Mouse (Mus musculus) urinary bladder, adult 18-20 months (tissue): ENCODE measurements around the gene Rarb.
A peak's percentile ranks its signal among the peaks of the same experiment; 100 is the strongest.

Experiments used
- DNase-seq, 2 experiments: peaks; one replicate each; pipeline ENCODE4 v3.0.0; 2022; ENCODE audit warnings: low spot score in 2 of 2, mixed read lengths in 2 of 2

Gene Rarb

DNA sequence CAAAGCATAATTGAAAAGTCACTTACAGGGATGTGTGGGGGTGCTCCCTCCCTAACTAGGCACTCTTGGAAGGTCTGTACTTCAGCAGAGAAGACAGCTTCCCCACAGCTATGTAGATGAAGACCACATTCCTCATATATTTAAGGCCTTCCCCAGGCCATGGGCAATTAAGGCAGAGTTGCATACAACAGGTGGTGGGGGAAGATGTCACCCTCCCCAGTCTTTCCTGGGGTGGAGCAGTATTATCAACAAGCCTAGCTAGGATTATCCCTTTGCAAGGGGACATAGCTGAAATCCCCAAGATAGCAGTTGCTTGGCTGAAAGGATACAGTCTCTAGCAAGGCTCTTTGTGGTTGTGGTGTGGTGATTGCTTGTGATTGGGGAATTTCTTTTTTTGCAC lies 240.9 kb downstream of the Rarb start:
- no peak for DNase-seq

GRCm38 (mm10) chr14:16577049-16577448 lies 241.9 kb downstream of the Rarb start:
- DNase-seq: no peak

- peak; percentile 72 to 75 for DNase-seq
Observed at GRCm38 (mm10) chr14:16574925-16575721, 243.8 kb downstream of the Rarb start.

GRCm38 (mm10) chr14:16573475-16574171 lies 245.3 kb downstream of the Rarb start:
- DNase-seq: no peak

DNA sequence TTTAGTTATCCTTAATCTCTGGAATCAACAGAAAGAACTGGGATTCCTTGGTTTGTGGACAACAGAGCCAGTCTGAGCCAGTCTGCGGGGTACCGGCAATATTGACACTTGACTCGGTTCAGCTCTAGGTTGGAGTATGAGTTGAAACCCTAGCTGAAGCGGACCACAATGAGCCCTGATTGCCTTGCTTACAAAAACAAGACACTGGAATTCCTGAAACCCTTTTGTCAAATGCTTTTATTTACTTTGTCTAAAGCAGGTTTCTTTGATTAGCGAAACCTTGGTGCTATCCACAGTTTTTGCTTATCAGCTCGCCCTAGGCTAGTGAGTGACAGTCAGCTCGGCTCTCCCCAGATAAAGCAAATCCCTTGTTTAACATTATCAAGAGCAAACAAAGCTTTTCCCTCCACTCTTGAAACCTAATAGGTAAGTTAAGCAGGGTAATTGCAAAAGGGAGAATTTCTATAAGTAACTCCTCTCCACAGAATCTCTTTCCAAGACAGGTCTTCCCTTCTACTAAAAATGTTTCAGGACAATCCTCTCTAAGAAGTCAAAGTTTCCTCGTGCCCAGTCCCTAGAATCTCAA lies 246.1 kb downstream of the Rarb start:
- no peak for DNase-seq

- DNase-seq: no peak
Observed at GRCm38 (mm10) chr14:16569506-16570001, 249.4 kb downstream of the Rarb start.

DNA sequence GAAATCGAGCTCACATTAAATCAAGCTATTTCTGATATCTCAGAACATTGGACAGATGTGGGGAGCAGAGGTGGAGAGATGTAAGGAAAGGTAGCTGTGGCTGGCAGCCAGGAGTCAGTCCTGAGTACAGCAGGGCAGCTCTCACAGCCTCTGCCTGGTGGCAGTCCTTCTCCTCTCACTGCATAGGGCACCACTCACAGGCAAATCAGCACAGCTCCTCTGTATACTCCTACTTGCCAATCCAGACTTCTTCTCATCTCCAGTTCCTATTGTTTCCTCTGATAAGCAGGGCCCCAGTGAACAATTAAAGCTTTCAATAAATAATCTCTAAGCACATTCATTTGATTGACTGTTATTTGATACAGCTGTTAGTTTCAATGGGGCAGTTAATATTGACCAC lies 252.0 kb downstream of the Rarb start:
- DNase-seq: no peak

DNA sequence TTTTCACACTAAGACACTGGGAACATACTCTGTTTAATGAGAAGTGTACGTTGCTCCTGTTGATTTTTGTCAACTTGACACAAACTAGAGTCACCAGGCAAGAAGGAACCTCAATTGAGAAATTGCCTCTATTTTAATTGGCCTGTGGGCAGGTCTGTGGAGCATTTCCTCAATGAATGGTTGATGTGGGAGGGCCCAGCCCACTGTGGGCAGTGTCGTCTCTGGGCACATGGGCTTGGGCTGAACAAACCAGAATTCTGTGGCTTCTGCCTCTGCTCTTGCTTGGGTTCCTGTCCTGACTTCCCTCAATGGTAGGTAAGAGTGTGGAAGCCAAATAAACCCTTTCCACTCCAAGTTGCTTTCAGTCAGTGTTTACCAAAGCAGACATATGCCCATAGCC lies 255.0 kb downstream of the Rarb start:
- DNase-seq: no peak

GRCm38 (mm10) chr14:16561496-16562170 lies 257.3 kb downstream of the Rarb start:
- DNase-seq: no peak

GRCm38 (mm10) chr14:16559294-16560217 lies 259.4 kb downstream of the Rarb start:
- DNase-seq: no peak

GRCm38 (mm10) chr14:16558033-16558432 lies 260.9 kb downstream of the Rarb start:
- no peak for DNase-seq

DNA sequence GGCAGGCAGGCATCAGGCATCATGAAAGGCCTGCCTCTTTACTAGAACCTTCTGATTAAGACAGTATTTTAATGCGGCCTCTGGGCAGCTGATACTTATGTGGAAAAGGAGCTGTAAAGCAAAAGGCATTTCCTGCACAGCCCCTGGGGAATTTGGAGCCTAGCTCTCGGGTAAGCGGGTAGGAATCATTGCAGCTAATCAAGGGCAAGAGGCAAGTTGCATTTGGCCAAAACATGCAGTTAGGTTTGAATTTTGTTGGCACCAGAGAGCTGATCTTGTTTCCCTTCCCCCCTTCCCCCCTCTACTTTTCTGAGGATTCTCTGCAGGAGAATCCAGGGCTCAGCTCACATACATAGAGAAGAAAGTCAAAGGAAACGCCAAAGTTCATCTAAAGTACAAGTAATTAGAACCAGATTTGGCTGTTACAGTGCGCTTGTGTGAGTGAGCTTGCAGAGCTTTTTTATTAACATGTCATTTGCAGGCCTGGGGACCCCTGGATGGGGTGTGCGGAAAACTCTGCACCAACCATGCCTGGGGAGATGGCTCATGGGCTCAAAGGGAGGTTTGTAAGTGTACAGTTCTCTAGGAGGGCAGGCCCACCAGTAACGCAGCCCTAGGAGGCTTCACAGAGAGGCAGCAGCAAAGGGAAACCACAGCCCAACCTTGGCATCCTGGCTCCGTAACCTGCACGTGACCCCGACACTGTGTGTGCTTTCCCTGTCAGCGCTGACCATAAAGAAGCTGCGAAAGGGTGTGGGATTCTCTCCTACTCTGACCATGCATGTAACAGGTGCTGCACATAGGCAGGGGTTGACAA lies 264.1 kb downstream of the Rarb start:
- DNase-seq: no peak

GRCm38 (mm10) chr14:16554319-16554642 lies 264.7 kb downstream of the Rarb start:
- DNase-seq: no peak

- DNase-seq: no peak
Observed at GRCm38 (mm10) chr14:16552293-16552692, 266.7 kb downstream of the Rarb start.

DNA sequence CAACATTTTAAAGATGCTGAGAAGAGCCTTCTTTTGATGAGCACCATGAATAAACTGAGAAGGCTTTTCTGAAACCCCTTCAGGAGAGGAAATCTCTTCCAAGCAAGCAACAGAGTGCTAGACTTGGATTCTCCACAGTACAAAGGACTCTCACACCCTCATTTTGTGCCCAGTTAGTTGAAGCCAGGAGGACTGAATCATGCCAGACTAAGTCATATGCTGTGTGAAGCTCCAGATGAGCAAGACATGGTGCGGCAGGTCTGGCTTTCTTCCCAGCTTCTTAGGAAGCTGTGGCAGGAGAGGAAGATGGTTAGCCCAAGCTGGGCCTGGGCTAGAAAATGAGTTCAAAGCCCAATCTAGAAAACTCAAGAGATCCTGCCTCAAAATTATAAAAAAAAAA lies 267.1 kb downstream of the Rarb start:
- DNase-seq: no peak

GRCm38 (mm10) chr14:16548200-16548576 lies 270.8 kb downstream of the Rarb start:
- no peak for DNase-seq

- no peak for DNase-seq
Observed at GRCm38 (mm10) chr14:16547492-16548199, 271.3 kb downstream of the Rarb start.

DNA sequence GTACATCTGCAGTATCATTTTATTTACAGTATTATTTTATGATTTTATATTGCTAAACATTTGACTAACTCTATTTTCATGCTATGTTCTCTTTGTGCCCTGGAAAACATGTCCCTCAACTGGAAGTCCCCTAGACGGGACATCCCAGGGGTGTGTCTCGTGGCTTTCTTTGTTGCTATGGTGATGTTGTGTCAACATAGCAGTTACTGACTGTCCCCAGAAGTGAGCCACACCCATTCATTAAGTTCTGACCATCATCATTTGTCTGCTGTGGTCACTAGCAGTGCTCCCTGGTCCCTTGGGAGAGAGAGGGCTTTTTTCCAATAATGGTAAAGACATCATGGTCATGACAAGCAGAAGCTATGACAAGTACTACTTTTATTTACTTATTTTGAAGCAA lies 274.0 kb downstream of the Rarb start:
- no peak for DNase-seq

DNA sequence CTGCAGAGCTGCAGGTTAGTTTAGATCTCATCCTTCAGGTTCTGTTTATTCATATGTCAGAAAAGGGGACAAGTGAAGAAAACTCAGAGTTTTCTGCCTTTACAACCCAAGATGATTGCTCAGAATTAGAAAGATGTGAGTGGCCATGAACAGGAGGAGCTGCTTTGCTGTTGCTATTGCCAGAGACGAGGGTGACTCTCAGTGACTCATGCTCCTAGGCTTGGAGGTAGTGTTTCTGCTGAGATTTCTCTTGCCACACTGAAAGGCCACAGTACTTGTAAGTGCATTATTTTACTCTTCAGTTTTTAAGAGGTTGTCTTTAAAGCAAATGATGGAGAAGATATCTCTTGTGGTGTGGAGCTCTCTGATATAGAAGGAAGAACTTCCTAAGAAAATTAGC lies 277.3 kb downstream of the Rarb start:
- DNase-seq: no peak

GRCm38 (mm10) chr14:16537433-16537832 lies 281.5 kb downstream of the Rarb start:
- DNase-seq: no peak
